Mouse (Mus musculus) spleen, postnatal 10 days (tissue): ENCODE results near the gene Eif2ak4.

Source experiments
- DNase-seq, 2 experiments: peaks; one replicate each; pipeline ENCODE4 v3.0.0; 2021 to 2022; ENCODE audit warnings: low spot score in 2 of 2

The Eif2ak4 gene

DNA sequence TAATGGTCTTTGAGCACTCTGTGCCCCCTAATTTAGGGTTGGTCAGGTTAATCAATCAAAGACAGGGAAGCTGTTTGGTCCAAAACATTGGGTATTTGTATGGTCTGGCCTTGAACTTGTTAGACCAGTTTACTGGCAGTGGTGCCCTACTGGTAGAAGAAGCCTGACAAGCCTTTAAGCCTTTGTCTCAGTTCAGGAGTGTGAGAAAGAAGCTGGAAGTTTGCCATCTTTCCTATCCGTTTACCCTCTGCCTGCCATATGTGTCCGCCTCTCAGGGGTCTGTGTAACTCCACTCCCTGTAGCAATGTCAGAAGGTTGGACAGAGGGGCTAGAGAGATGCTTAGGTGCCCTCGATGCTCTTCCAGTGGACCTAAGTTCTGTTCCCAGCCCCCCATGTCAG is 76.0 kb downstream of the Eif2ak4 start:
- no peak for DNase-seq

DNA sequence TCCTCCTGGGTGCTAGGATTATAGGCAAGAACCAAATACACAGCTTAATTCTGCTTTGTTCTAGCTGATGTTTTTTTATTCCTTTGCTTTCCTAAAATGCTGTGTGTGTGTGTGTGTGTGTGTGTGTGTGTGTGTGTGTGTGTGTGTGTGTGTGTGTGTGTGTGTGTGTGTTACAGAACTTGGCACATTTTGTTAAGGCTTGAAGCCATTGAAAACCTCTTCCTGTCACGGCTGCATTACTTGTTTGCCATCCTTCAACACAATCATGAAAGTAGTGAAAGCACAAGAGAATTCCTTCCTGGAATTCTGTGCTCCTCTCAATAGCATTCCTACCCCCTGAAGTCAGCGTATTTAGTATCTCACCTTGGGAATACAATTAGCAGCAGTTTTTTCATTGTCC is 77.5 kb downstream of the Eif2ak4 start:
- DNase-seq = no peak

DNA sequence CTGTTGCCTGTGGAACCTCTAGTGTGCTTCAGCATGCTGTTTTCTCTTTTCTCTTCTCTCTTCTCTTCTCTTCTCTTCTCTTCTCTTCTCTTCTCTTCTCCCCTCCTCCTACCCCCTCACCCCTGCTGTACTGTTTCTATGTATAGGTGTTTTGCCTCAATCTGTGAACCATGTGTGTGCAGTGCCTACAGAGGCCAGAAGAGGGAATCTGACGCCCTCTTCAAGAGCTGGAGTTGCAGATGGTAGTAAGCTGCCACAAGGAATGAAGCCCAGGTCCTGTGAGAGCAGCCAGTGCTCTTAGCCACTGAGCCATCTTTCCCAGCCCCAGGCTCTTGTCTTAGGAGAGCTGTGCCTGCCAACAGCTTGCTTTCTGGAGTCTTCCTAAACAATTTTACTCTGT is 78.2 kb downstream of the Eif2ak4 start:
- no peak for DNase-seq

DNA sequence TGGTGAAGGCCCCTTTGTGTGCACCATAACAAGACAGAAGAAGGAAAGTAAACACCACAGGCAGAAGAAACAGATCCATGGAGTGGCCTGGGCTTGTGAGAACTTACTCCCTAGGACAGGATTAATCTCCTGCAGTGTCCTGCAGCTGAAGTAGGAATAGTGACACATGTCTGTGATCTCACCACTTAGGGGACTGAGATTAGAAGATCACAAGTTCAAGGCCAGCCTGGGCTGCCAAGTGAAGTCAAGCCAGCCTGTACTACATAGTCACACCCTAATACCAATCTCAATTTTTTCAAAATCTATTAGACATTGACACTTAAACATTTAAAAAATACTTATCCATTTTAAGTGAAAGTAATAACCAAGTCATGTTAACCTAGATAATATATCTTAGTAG is 79.9 kb downstream of the Eif2ak4 start:
- DNase-seq = no peak

DNA sequence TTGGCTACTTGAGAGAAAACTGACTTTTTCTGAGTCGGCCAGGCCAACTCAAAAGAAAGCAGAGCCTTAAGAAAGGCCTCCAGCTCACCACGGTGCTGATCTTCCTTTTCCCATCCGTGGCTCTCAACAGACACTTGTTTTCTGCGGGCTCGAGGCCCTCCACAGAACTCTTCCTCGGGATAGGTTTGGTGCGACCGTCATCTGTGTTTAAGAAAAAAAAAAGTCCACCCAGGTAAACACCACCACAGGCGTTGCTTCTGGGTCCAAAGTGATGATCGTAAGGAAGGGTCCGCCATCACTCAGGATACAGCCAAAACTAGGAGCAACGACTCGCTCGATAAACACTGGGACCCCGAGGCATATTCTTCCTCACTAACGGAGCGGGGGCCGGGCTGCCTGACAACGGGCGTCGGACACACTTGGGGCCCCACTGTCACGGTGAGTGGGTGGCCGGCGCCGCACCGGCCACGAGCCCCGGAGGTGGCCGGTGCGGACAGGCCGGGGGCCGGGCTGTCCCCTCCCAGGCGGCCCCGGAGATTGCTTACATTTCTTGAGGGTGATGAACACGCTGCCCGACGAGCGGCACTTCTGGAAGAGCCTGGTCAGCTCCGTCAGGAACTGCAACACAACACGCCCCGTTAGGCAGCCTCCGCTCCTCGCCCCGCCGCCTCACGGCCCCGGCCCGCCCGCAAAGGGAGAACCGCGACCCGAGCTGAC is 90.6 kb downstream of the Eif2ak4 start:
- DNase-seq = no peak

DNA sequence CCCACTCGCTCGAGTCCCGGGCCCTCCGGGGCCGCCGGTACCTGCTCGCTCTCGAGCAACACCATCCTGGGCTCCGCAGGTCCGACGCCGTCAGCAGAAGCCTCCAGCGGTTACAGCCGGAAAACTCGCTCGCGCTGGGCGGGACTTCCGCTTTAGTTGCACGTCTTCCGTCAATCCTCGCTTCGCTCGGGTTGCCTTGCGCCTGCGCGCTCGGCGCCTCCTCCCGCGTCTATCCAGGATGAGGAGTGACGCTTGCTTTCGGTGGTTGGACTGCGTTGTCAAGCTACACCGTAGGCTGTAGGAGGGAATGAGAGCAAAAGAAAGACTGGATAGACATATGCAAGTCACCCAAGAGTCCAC is 91.1 kb downstream of the Eif2ak4 start, which contains the start of gene Srp14:
Srp14 (minus strand) TSS at position 162 of the 360 bp plus-strand sequence.
- peak; percentile 87 to 96 for DNase-seq

DNA sequence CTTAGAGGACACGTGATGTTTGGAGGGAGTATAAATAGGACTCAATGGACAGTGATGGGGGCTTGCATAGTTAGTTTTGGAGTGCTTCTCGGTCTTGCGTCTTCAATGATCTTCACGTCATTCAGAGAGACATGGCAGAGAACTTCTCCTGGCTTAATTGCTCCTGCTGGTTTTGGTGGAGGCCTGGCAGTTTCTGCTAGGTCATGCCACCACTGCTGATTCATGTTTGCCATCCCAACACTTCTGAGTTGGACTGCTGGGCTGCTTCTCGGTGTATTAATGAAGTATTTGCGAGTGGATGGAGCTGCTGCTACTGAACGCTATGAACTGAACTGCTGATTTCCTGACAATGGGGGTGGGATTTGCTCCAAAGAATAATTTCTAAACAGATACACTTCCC is 92.5 kb downstream of the Eif2ak4 start:
- DNase-seq = no peak

DNA sequence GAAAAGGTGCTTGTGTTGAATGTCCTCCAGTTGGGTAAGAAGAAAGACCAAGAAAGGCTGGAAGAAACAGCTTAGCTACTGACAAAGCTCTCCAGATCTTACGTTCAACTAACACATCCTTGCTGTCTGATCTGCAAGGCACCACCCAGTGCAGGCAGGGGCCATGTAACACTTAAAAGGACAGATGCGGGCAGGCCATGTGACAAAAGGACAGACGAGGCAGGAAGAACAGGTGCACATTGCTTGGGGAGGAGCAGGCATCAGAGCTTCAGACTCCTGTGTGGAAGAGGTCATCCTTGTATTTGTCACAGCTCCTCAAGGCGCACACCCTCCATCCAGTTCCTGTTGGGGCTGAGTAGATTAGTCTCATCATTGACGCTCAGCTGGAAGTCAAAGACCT is 94.6 kb downstream of the Eif2ak4 start:
- no peak for DNase-seq

DNA sequence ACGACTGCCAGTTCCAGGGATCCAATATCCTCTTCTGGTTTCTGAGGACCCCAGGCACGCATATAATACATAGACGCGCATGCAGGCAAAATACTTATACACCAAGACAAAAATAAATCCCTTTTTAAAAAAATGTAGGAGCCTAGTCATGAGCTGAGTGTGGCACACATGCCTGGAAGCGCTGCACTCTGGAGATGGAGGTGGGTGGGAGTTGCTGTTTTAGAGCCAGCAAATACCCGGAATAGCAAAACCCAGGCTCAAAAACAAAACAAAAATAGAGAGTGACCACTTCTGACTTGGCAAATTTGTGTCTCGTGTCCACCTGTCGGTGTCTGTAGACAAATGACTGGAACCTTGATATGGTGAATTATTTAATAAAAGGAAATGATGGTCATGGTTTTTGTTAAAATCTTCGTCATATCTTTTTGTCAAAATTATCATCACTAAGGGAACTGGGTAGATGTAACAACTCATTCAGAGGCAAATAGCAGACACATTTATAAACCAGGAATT is 96.0 kb downstream of the Eif2ak4 start:
- DNase-seq = no peak

DNA sequence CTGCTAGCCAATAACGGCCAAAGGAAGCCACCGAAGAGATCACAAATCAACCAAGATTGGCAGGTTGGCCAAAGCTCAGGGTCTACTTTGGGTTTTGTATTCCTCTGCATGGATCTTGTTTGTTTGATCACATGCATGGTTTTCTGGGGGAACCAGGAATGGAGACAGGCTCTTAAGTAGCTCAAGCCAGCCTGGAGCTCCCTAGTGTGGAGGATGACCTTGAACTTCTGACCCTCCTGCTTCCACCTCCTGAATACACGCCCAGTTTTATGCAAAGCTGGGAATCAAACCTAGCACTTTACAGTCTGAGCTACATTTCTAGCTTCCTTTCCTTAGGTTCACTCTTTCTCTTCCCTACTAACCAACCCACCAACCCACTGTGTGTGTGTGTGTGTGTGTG is 97.0 kb downstream of the Eif2ak4 start:
- DNase-seq = no peak

DNA sequence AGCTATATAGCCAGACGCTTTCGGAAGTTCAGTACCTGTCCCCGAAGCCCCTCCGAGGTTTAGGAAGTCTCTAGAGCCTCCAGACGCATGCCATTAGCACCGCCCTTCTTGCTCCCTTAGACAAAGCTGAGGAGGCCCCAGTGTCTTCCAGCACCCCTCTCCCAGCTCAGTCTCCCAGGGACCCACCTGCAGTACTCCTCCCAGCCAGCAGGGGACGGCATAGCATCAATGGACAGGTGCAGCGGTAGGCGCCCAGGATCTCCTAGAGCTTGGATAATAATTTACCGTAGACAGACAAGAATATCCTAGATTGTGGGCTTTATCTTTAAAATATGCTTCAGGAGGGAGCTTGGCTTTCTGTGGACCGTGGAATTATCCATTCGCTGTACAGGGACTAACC is 98.5 kb downstream of the Eif2ak4 start:
- DNase-seq = peak; percentile 81 to 89

DNA sequence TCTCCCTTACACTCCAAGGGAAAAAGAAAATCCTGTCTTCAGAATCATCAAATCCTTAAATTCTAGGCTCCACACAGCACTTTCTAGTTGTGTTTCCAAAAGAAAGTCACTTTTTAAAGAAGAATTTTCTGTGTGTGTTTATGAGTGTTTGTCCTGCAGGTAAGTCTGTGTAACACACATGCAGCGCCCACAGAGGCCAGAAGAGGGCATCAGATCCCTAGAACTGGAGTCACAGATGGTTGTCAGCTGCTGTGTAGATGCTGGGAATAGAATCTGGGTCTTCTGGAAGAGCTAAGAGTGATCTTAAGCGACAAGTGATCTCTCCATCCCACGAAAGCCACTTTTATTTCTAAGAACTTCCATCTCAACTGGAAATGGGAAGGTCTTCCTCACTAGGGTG is 99.4 kb downstream of the Eif2ak4 start:
- peak in 1 of 2 experiments; percentile 67 for DNase-seq

DNA sequence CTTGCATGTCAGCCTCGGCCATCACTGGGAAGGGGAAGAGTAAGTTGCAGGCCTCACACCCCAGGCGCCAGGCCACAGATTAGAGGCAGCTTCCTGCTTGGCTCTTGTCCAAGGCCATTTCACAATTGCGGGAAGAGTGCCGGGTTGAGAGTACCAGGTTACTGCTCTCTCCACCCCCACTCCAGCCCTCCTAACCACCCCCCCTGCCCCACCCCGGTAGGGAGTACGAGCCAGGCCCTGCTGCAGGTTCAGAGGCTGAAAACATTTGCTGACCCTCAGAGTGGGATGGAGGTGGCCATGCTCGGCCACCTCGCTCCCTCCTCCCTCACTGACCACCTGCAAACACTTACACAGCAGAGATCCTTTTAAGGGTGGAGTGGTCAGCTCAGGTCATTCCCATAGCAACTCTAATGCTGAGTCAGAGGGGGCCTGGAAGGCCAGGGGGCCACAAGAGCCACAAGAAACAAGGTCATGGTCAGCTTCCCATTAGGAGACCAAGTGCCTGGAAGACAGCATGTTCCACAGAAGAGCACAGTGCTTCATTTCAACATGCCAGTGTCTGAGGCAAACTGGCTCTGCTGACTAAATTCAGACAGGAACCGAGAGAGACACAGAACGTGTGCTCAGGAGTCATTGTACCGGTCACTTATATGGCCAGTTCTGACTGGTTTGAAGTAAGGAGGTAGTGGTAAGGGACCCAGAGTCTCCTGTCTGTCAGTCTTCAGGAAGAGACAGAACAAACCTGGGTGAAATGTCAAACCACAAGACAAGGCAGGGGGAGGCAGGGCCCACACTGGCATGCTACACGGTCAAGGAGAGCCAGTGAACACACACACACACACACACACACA is 102.0 kb downstream of the Eif2ak4 start:
- DNase-seq = peak in 1 of 2 experiments; percentile 51

DNA sequence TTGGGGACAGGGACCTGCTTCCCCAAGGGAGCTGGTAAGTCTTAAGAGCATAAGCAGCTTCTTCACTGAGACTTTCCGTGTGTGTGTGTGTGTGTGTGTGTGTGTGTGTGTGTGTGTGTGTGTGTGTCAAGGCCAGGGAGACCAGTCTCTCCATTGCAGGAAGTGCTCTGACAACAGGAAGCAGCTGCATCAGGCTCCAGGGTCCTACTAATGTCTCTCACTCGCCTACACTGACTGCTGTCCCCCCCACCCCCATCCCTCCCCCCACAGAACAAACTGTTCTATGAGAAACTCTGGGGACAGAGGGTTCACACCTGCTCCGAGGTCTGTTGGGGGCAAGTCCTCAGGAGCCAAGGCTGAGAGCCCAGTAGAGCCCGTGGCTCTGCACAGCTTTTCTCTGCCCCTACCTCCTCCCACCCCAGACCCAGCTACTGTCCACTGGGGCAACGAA is 102.9 kb downstream of the Eif2ak4 start:
- peak in 1 of 2 experiments; percentile 71 for DNase-seq

DNA sequence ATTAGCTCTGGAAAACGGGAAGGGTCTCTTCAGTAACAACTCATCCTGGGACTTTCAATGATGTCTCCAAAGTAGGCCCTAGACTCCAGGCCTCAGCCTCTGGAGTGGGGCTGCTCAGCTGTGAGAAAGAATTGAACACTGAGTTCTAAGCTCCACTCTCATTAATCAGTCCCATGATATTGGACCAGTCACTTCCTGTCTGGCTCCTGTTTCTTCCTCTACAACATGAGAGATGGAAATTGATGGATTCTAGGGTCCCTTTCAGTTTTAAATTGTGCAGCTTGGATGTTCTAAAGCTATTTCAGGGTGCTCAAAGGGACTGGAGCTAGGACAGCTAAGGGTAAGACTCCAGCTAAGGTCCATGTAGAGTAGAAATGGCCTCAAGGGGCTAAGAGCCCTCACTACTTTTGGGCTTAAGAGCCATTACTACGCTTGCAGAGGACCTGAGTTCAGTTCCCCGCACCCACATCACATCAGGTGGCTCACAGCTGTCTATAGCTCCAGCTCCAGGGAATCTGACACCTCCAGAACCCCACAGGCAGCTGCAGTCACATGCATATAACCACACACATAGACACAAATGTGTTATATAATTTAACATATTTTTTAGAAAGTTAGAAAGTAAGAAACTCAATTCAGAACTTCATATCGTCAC is 103.5 kb downstream of the Eif2ak4 start:
- DNase-seq = no peak

DNA sequence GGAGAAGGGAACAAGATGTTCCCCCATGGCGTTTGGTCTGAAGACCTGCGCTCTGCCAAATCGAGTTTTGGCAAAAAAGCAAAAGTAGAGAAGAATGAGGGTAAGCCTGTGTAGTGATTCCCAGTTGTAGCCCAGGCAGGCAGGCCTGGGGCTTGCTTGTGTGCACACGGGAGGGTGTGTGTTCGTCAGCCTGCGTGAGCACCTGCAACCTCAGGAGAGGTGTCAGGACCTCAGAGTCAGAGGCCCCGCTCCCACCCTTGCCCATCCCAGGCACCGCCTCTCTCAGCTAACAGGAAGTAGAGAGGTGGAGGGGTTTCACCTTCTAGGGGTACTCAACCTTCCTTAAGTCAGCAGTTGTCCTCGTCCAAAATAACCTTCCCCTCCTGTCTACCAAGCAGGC is 106.6 kb downstream of the Eif2ak4 start:
- DNase-seq = no peak

DNA sequence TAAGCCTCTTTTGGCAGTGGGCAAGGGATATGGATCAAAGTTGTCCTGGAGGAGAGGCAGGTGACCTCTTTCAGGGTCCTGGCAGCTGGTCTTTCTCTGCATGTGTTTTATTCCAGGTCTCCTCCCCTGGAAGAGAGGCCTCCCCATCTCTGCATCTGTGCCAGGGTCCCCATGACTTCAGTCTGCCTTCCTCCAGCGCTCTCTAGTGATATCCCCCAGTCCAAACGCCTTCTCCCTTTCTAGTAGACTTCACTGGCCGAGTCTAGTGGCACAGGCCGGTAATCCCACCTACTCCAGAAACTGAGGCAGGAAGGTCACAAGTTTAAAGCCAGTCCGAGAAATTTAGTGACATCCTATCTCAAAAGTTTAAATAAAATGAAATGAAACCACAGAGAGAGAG is 109.5 kb downstream of the Eif2ak4 start:
- no peak for DNase-seq

DNA sequence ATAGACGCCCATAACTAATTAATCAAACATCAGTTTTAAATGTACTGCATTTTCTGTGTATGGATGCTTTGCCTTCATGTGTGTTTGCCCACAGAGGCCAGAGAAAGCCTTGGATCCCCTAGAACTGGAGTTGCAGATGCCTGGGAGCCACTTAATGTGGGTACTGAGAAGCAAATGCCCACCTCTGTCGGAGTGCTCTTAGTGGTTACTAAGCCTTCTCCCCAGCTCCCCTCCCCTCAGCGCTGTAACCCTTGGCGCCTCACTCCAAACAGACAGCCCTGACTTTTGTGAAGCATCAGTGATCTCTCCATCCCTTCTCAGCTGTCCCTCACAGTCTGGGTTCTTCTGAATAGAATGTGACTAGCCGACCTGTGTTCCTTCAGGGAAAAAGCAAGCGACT is 110.1 kb downstream of the Eif2ak4 start:
- no peak for DNase-seq

DNA sequence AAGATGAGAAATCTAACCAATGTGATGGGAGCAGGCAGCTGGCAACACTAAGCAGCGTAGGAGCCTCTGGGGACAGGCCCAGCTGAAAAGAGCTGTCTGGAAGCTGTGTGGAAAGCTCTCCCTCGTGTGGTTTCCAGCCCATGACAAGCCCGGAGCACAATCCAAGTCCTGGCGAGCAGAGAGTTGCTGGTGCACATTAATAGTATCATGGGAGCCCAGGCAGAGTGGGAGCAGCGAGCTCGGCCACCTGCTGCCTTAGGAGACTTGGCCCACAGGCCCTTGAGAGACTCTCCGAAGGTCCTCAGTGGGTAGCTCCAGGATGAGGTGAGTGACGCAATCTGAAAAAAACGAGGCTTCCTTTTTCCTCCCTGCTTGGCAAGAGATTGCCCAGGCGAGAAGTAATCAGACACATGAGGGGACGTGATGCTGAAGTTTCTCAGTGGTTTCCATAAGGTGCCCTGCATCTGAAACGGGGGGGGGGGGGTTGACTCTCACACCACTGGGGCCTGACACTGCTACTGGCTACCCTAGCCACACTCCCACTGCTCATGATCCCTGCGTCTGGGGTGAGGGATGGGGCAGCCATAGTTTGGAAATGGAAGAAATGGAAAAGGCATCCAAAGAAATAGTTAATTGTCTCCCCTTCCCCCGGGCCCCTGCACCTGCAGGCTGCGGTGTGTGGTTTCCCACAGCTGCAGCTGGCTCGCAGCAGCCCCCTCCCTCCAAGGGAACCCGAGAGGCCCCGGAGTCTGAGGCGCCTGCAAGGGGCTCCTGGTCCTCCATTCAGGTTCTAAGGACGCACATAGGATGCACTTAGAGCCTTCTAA is 110.9 kb downstream of the Eif2ak4 start:
- DNase-seq = peak in 1 of 2 experiments; percentile 49

DNA sequence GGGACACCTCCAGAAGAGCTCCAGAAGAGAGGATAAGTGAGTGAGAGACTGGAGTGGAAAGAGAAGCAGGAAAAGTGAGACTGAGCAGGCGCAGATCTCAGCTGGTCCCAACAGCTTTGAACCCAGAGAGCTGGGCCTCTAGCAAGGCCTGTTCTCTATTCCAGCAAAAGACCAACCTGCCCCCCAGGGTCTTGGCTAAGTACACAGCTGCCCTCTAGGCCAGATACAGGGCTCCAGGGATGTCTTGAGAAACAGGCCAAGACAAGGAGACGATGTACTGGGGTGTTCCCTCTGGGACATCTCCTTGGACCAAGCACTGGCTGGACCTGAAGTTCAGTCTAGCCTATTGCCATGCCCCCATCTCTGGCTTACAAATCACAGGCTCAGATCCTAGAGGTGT is 111.8 kb downstream of the Eif2ak4 start:
- DNase-seq = no peak

DNA sequence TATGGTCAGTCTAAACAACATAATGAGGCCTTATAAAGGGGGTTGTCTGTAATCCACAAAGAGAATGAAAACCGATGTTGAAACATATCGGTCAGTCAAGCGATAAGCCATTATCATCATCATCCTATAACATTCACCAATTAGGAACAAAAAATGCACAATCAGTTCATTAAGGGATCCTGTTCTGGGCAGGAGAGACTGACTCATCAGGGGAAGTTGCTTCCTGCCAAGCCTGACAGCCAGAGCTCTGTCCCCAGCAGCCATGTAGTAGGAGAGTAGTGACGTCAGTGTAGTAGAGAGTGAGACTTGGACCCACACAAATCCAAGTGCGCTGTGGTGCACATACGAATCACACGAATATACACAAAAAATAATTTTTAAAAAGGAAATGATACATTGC is 118.7 kb downstream of the Eif2ak4 start:
- no peak for DNase-seq
